8 mouse cellular contexts compared by ENCODE assay signal in genomic region chr11:4882892-4883627, GRCm38 (mm10). TPM values are rescaled to one million over a fixed set of nuclear protein-coding genes. Genes with fewer than 3 reads are reported as not detected.
DNase-seq lines count a peak whose midpoint lies in the region; ATAC-seq lines count a peak whose summit lies in the region.

No protein-coding gene starts in this region.

- ATAC-seq in CD4-positive, CD25-positive, alpha-beta regulatory T cell, adult 4 months, result no peak
- ATAC-seq in megakaryocyte progenitor cell, adult 5-6 weeks (replicated peaks; ENCODE audit: poor library complexity), result no peak; the same call in 1 of the 2 replicates

- DNase-seq in CD4-positive, CD25-positive, alpha-beta regulatory T cell, adult 2 months (ENCODE audit: low read depth, low spot score), result peak; percentile 40
- DNase-seq in 3134 (ENCODE audit: extremely low read depth, insufficient read length, low spot score), result peak; percentile 45
- DNase-seq in embryo, embryonic 9.5 days (ENCODE audit: extremely low spot score), result peak; percentile 53
- peak; percentile 88 to 93 for DNase-seq in kidney, adult 8-10 months
- DNase-seq in lung, postnatal 10 days, result peak; percentile 82
- no peak for DNase-seq in spleen, postnatal 36 days (ENCODE audit: low spot score in 2 of 2)

RNA-seq across cellular contexts. Expression of gene Nipsnap1, which starts 9.3 kb away (rescaled TPM):
- 10 to 100 TPM; 50.0 to 62.7 TPM for polyA plus RNA-seq in CD4-positive, CD25-positive, alpha-beta regulatory T cell, adult 4 months (2017; shearing (Covaris generic))
- total RNA-seq in megakaryocyte progenitor cell, adult 5-6 weeks (2015), result 12.0 and 13.7 TPM in 2 replicates
- total RNA-seq in megakaryocyte progenitor cell, adult 5-6 weeks (2017), result 20.5 and 21.5 TPM in 2 replicates

RNA-seq across cellular contexts. Expression of gene Thoc5, which starts 12.1 kb away (rescaled TPM):
- polyA plus RNA-seq in CD4-positive, CD25-positive, alpha-beta regulatory T cell, adult 4 months (2017; shearing (Covaris generic)), result 10 to 100 TPM; 38.7 to 48.5 TPM
- total RNA-seq in megakaryocyte progenitor cell, adult 5-6 weeks (2015), result 19.7 and 20.7 TPM in 2 replicates
- total RNA-seq in megakaryocyte progenitor cell, adult 5-6 weeks (2017), result 51.9 and 56.1 TPM in 2 replicates

RNA-seq across cellular contexts. Expression of gene Nf2, which starts 33.7 kb away (rescaled TPM):
- 10 to 100 TPM; 19.2 to 24.2 TPM for polyA plus RNA-seq in CD4-positive, CD25-positive, alpha-beta regulatory T cell, adult 4 months (2017; shearing (Covaris generic))
- total RNA-seq in megakaryocyte progenitor cell, adult 5-6 weeks (2015), result 17.4 and 17.9 TPM in 2 replicates
- 48.1 and 64.9 TPM in 2 replicates for total RNA-seq in megakaryocyte progenitor cell, adult 5-6 weeks (2017)

Comparison
In these comparisons a context has a peak if more than half of its experiments do, and no peak if none do; other contexts are left out.
1. DNase-seq: peak in CD4-positive, CD25-positive, alpha-beta regulatory T cell, adult 2 months (single experiment), 3134 (single experiment), embryo, embryonic 9.5 days (single experiment), kidney, adult 8-10 months (2 of 2) and lung, postnatal 10 days (single experiment); none in spleen, postnatal 36 days (0 of 2).